Mouse (Mus musculus): Measurements from ENCODE around the gene 1810062G17Rik.

DNA sequence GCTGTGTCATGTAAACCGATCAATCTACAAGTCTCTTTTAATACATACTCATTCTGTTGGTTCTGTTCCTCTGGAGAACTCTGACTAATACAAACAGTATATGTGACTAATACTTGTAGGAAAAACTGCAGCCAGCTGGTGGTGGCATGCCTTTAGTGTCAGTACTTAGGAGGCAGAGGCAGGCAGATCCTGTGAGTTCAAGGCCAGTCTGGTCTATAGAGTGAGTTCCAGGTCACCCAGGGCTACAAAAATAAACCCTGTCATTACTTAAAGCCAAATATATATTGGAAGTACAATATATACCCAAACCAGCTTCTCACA, 13.8 kb downstream of the 1810062G17Rik start:
- TF ChIP-seq ZMIZ1 (IDR thresholded peaks at IDR 0.05; ENCODE audit: low read depth, low read length) (no peak), GATA1 (IDR thresholded peaks at IDR 0.05; ENCODE audit: low read depth, low read length) (no peak), ZNF384 (IDR thresholded peaks at IDR 0.05; ENCODE audit: low read depth, low read length) (no peak), CHD2 (IDR thresholded peaks at IDR 0.05; ENCODE audit: low read length) (no peak), CTCF (IDR thresholded peaks at IDR 0.05 in 2 of 3, conservative IDR thresholded peaks at IDR 0.05 in 1 of 3; ENCODE audit: control insufficient read depth in 1 of 3, insufficient read depth in 1 of 3, low read depth in 2 of 3, low read length in 3 of 3, poor library complexity in 1 of 3, severe bottlenecking in 1 of 3) (no peak), UBTF (IDR thresholded peaks at IDR 0.05; ENCODE audit: borderline replicate concordance, insufficient read depth, low read depth, low read length) (no peak), ZC3H11A (IDR thresholded peaks at IDR 0.05; ENCODE audit: low read depth, low read length) (no peak), RAD21 (IDR thresholded peaks at IDR 0.05; ENCODE audit: low read depth, low read length) (no peak), E2F4 (IDR thresholded peaks at IDR 0.05; ENCODE audit: borderline replicate concordance, low read depth, low read length) (no peak), POLR2A (IDR thresholded peaks at IDR 0.05; ENCODE audit: control insufficient read depth in 1 of 2, insufficient read depth in 1 of 2, low read depth in 1 of 2, low read length in 2 of 2, poor library complexity in 1 of 2) (no peak), EP300 (IDR thresholded peaks at IDR 0.05; ENCODE audit: low read depth in 1 of 2, low read length in 2 of 2) (no peak)

All from MEL (cell line).